Mouse (Mus musculus): ENCODE measurements around the gene Camta2.

DNA sequence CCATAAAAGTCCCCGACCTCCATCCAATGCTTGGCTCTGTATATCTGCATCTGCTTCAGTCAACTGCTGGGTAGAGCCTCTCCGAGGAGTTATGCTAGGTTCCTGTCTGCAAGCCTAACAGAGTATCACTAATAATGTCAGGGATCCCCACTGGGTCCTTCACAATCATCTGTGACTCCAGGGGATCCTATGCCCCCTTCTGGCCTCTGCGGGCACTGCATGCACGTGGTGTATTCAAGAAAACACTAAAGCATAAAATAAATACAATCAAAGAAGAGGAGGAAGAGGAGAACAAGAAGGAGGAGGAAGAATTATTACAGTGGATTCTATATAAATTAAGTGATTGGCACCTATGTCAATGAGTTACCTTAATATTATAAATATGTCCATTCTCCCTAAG, 62.4 kb downstream of the Camta2 start:
- peak; percentile 68; the same call in 1 of the 2 replicates for TF ChIP-seq CTCF (IDR thresholded peaks at IDR 0.05; ENCODE audit: borderline replicate concordance, extremely low read depth, insufficient read depth, insufficient read length)
- no peak for TF ChIP-seq POLR2A (IDR thresholded peaks at IDR 0.05; ENCODE audit: borderline replicate concordance, extremely low read depth, insufficient read depth, insufficient read length, poor library complexity, severe bottlenecking)
